Mouse (Mus musculus) right cerebral cortex, adult 2 months (tissue): Measurements from ENCODE around the gene Ets2.
A peak's percentile ranks its signal among the peaks of the same experiment; 100 is the strongest.

ENCODE experiments used
- DNase-seq, 2 experiments: peaks; one replicate each; pipeline ENCODE4 v3.0.0; 2021 to 2022; ENCODE audit warnings: low spot score in 2 of 2

Gene Ets2

GRCm38 (mm10) chr16:95767246-95767645, 65.4 kb downstream of the Ets2 start:
- no peak for DNase-seq

GRCm38 (mm10) chr16:95769066-95769995, 67.5 kb downstream of the Ets2 start:
- peak; percentile 81 to 85 for DNase-seq

- DNase-seq = no peak
These were observed 68.1 kb downstream of the Ets2 start for GRCm38 (mm10) chr16:95769996-95770334.

- no peak for DNase-seq
These were observed 68.5 kb downstream of the Ets2 start for GRCm38 (mm10) chr16:95770402-95770801.
